Mouse (Mus musculus): ENCODE measurements around the gene Cacfd1.
A peak's percentile ranks its signal among the peaks of the same experiment; 100 is the strongest.

Cacfd1 gene

DNA sequence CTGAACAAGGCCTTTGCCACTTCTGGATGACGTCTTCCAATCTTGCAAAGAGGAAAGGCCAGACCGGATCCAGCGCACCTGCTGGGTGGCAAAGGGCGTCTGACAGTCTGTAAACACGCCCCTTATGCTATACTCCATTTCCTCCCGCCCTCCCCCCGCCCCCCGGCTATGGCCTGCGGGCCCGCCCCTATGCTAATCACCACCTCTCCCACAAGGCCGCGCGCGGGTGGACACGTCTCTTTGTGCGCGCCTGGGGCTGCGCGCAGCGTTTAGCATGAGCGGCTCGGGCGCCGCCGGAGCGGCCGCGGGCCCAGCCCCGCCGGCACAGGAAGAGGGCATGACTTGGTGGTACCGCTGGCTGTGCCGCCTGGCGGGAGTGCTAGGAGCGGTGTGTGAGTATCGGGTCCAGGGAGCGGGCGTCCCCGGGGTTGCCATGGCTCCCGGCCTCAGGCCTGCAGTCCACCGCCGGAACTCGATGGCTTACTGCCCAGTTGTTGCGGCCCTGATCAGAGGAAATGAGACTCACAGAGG, at the start of gene Cacfd1:
Gene Cacfd1, plus strand, starts transcription at position 213 of the 531 bp plus-strand sequence.
- peak; percentile 66 to 78 for DNase-seq (ENCODE audit: low spot score in 2 of 2)

DNA sequence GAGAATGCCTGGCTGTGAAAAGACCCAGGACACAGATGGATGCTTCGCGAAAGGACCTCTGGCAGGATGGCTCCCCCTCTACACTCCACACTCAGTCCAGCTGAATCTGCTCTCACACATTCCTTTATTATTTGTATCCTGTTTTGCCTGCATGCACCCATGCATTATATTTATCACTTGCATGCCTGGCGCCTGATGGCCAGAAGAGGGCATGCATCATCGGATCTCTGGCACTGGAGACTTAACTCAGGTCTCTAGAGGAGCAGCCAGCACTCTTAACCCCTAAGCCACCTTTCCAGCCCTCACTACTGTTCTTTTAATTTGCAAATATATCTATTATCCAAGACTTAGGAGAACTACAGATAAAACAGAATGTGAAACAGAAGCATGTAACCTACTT, 49.0 kb upstream of the Cacfd1 start:
- no peak for DNase-seq (ENCODE audit: low spot score in 2 of 2)

GRCm38 (mm10) chr2:26963923-26964723, 45.6 kb upstream of the Cacfd1 start, which contains the start of gene Rexo4:
Gene Rexo4, minus strand, starts transcription at chr2:26964386.
- peak; percentile 88 to 93 for DNase-seq (ENCODE audit: low spot score in 2 of 2)

GRCm38 (mm10) chr2:26964724-26965370, 44.9 kb upstream of the Cacfd1 start:
- no peak for DNase-seq (ENCODE audit: low spot score in 2 of 2)

DNA sequence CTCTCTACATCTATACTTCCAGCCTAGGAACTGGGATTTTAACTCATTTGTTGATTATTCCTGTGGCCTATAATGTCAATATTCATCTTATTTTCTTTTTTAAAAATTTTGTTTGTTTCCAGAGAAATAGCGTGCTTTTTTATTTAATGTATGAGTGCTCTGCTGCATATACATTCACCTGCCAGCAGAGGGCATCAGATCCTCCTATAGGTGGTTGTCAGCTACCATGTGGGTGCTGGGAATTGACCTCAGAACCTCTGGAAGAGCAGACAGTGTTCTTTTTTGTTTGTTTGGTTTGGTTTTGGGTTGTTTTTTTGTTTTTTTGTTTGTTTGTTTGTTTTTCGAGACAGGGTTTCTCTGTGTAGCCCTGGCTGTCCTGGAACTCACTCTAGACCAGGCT, 42.5 kb upstream of the Cacfd1 start:
- no peak for DNase-seq (ENCODE audit: low spot score in 2 of 2)

GRCm38 (mm10) chr2:26973116-26973515, 36.6 kb upstream of the Cacfd1 start, which contains the start of gene Adamts13:
Gene Adamts13, plus strand, starts transcription at chr2:26973416.
- DNase-seq (ENCODE audit: low spot score in 2 of 2) = no peak

- no peak for DNase-seq (ENCODE audit: low spot score in 2 of 2)
These were observed 35.8 kb upstream of the Cacfd1 start for GRCm38 (mm10) chr2:26973960-26974359.

DNA sequence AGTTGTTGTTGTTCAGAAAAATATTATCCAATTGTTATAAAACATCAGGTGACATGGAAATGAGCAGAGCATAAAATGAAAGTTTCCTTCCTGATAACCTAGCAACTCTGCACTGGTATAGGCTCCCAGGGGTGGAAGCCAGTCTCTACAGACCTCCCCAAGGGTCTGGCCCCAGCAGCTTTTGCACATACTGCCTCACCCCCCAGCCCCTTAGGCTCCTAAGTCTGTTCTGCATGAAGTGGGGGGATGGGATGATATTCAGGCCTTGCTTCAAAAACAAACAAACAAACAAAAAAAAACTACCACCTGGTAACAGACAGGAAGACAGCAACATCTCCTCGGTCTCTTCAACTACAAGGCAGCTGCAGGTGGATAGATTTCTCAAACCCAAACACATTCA, 29.4 kb upstream of the Cacfd1 start:
- DNase-seq (ENCODE audit: low spot score in 2 of 2) = no peak

- no peak for DNase-seq (ENCODE audit: low spot score in 2 of 2)
These were observed 25.5 kb upstream of the Cacfd1 start for GRCm38 (mm10) chr2:26984179-26984578.

- DNase-seq (ENCODE audit: low spot score in 2 of 2) = no peak
These were observed 25.1 kb upstream of the Cacfd1 start for GRCm38 (mm10) chr2:26984640-26985039.

DNA sequence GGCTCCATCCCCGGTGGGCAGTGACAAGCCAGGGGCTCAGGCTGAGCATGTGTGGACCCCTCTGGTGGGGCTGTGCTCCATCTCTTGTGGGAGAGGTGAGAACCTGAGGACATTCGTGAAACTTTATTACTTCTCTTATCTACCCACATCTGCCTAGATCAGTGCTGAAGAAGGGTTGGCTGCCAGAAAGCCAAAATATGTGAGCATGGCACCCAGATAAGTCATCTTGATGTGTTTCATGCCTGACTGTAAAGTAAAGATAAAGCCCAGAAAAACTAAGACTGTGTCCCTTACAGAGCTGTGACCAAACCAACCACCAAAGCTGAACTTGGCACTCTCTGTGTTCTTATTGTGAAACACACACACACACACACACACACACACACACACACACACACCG, 15.8 kb upstream of the Cacfd1 start:
- DNase-seq (ENCODE audit: low spot score in 2 of 2) = no peak

DNA sequence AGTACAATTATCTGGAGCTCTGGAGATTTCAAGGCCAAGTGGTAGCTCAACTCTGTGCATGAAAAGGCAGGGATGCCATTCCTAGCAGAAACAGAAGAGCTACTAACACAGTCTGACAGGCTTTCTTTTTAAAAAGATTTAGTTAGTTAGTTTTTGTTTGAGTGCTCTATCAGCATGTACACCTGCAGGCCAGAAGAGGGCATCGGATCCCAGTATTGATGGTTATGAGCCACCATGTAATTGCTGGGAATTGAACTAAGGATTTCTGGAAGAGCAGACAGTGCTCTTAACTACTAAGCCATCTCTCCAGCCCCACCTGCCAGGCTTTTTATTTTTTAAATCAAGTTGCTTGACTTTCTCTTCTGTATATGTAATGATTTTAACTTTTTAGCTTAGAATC, 12.2 kb upstream of the Cacfd1 start:
- DNase-seq (ENCODE audit: low spot score in 2 of 2) = no peak

DNA sequence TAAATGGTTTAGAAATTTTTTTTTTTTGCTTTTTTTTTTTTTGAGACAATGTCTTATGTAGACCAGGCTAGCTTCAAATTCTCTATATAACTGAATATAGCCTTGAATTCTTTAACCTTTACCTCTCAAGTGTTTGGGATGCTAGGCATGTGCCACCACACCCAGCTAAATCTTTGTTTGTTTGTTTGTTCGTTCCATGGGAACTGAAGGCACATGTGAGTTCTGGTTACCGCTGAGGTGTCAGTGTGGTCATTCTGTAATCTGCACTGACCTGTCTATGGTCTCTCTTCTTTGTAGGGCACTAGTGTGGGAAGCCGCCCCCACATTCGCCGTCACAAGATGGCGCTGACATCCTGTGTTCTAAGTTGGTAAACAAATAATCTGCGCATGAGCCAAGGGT, 11.7 kb upstream of the Cacfd1 start:
- DNase-seq (ENCODE audit: low spot score in 2 of 2) = no peak

GRCm38 (mm10) chr2:27006255-27006654, 3.5 kb upstream of the Cacfd1 start:
- DNase-seq (ENCODE audit: low spot score in 2 of 2) = no peak

DNA sequence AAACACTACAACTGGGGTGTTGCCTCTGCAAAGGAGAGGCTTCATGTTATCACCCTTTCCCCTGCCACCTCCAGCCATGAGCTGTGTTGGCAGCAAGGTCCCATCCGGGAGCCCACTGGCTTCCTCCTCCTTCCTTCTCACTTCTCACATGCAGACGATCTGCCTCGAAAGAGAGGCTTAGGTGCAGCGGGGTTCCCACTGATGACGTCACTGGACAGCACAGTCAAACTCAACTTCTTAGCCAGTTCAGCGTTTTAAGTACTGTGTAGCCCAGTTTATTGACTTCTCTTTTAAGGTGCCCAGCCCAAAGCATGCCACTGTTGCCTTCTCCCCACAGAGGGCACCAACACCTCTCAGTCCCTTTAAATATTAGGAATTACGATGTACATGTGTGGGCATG, 2.0 kb upstream of the Cacfd1 start:
- no peak for DNase-seq (ENCODE audit: low spot score in 2 of 2)

DNA sequence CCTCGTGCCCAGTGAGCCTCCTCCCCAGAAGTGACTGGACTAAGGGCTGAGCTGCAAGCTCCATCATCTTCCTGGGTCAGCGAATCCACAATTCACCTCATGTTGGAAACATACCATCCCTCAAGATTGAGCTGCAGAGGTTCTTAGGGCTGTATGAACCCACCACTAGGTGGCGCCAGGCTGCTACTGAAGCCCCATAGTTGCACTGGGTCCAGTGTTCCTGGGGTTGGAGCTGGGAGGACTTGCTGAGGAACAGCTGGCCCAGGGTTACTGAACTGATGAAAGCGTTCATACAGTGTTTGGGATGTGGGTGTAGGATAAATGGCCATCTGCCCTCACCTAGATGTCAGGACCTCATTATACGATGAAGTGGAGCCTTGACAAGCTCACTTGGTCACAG, 8.1 kb downstream of the Cacfd1 start:
- DNase-seq (ENCODE audit: low spot score in 2 of 2) = peak in 1 of 2 experiments; percentile 78

- DNase-seq (ENCODE audit: low spot score in 2 of 2) = no peak
These were observed 9.8 kb downstream of the Cacfd1 start for GRCm38 (mm10) chr2:27019530-27019929.

GRCm38 (mm10) chr2:27021103-27021502, 11.4 kb downstream of the Cacfd1 start:
- no peak for DNase-seq (ENCODE audit: low spot score in 2 of 2)

DNA sequence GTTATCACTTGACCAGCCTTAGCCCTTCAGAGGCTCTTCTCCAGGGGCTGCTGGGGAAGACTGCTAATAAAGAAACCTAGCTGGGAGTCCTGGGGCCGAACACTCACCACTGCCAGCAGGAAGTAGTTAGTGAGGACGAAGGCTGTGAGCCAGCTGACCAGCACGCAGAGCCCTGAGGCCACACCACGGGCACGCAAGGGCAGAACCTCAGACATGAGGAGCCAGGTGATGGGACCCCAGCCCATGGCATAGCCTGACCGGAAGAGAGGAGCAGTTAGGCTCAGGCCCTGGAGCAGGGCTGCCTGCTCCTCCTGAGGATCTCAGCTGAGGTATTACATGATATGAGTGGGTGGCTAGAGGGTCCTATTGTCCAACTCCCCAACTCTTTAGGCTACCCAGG, 12.9 kb downstream of the Cacfd1 start:
- no peak for DNase-seq (ENCODE audit: low spot score in 2 of 2)

GRCm38 (mm10) chr2:27024136-27024535, 14.4 kb downstream of the Cacfd1 start:
- DNase-seq (ENCODE audit: low spot score in 2 of 2) = no peak

GRCm38 (mm10) chr2:27025545-27025944, 15.8 kb downstream of the Cacfd1 start:
- no peak for DNase-seq (ENCODE audit: low spot score in 2 of 2)

- DNase-seq (ENCODE audit: low spot score in 2 of 2) = no peak
These were observed 16.6 kb downstream of the Cacfd1 start for GRCm38 (mm10) chr2:27026332-27026731.
